Mouse (Mus musculus) gastrocnemius, adult 2 months (tissue): ENCODE measurements around the gene Lrrc8d. TPM values are rescaled to one million over a fixed set of nuclear protein-coding genes. Genes with fewer than 3 reads are reported as not detected.
A peak's percentile ranks its signal among the peaks of the same experiment; 100 is the strongest.

ENCODE experiments used
- DNase-seq: peaks from one replicate; pipeline ENCODE4 v3.0.0; 2022
- H3K27ac ChIP-seq: fragments of 200-600 bp; 2 replicates; pipeline ENCODE4 v1.8.1; 2022; ENCODE audit warnings: mild to moderate bottlenecking
- H3K4me3 ChIP-seq: fragments of 200-600 bp; 2 replicates; pipeline ENCODE4 v1.8.1; 2022; ENCODE audit warnings: mild to moderate bottlenecking, moderate library complexity
- CTCF ChIP-seq: fragments of 200-600 bp; IDR thresholded peaks from 2 replicates; pipeline ENCODE4 v1.8.1; 2022; ENCODE audit warnings: antibody characterized with exemption, mild to moderate bottlenecking, moderate library complexity
- intact Hi-C: fragments of 180-260 bp; cut with DNase I; formaldehyde crosslinking; loops from one replicate; pipeline ENCODE4 v1.15.1; 2025
- total RNA-seq, 2 experiments: library from RNA; stranded (reverse); gene quantifications; 2 replicates each; pipeline ENCODE4 v1.2.3; 2021

Lrrc8d gene
- total RNA-seq, 2 experiments from 2014 or later = 3.2 to 5.0 TPM

GRCm38 (mm10) chr5:105732433-105732891 lies 32.7 kb downstream of the Lrrc8d start:
- peak overlapping the region; percentile 87 for H3K4me3 ChIP-seq
- intact Hi-C loops = no loop called here
- peak overlapping the region; percentile 62 for H3K27ac ChIP-seq
- no peak for TF ChIP-seq CTCF
- peak; percentile 34 for DNase-seq

GRCm38 (mm10) chr5:105733226-105733625 lies 33.5 kb downstream of the Lrrc8d start:
- Histone ChIP-seq H3K27ac (peak overlapping the region; percentile 62; the same call in 1 of the 2 replicates), H3K4me3 (peak overlapping the region; percentile 87)
- DNase-seq = no peak
- intact Hi-C loops = no loop called here
- TF ChIP-seq CTCF = no peak

- no peak overlapping the region for H3K27ac ChIP-seq
- no peak for TF ChIP-seq CTCF
- intact Hi-C loops = no loop called here
- DNase-seq = no peak
- no peak overlapping the region for H3K4me3 ChIP-seq
These were observed 36.6 kb downstream of the Lrrc8d start for GRCm38 (mm10) chr5:105736365-105736764.

GRCm38 (mm10) chr5:105737145-105737544 lies 37.4 kb downstream of the Lrrc8d start:
- intact Hi-C loops = no loop called here

GRCm38 (mm10) chr5:105740437-105740836 lies 40.7 kb downstream of the Lrrc8d start:
- no peak for DNase-seq
- TF ChIP-seq CTCF = no peak
- intact Hi-C loops = no loop called here
- Histone ChIP-seq H3K27ac (no peak overlapping the region), H3K4me3 (no peak overlapping the region)

More at GRCm38 (mm10) chr5:105737145-105737544, 37.4 kb downstream of the Lrrc8d start:
- TF ChIP-seq CTCF = no peak
- no peak for DNase-seq
- Histone ChIP-seq H3K27ac (no peak overlapping the region), H3K4me3 (no peak overlapping the region)

- no peak for DNase-seq
- Histone ChIP-seq H3K4me3 (no peak overlapping the region), H3K27ac (no peak overlapping the region)
- TF ChIP-seq CTCF = no peak
- intact Hi-C loops = no loop called here
These were observed 42.9 kb downstream of the Lrrc8d start for GRCm38 (mm10) chr5:105742641-105743040.

DNA sequence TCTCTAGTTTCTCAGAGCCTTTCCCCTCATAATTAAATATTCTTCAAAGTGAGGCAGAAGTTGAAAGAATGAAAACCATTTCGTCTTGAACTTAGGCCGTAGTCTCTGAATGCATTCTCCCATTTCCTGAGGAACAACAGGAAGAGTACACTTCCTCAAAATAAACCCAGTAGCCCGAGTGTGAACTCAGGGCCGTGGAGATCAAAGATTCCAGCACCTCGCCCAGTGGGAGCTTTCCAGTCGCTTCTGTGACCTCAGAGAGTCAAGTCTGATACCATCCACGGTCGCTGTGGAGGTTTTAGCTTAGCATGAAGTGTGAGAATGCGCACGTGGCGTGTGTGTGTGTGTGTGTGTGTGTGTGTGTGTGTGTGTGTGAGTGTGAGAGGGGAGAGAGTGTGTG lies 45.6 kb downstream of the Lrrc8d start:
- Histone ChIP-seq H3K4me3 (0 out of 2 replicates have a peak overlapping the region, but pooled peaks have one; percentile 9), H3K27ac (peak overlapping the region; percentile 59)
- intact Hi-C loops = no loop called here
- no peak for TF ChIP-seq CTCF
- DNase-seq = no peak

- intact Hi-C loops = no loop called here
- no peak for DNase-seq
- H3K4me3 ChIP-seq = no peak overlapping the region
- H3K27ac ChIP-seq = no peak overlapping the region
- TF ChIP-seq CTCF = no peak
These were observed 46.2 kb downstream of the Lrrc8d start for GRCm38 (mm10) chr5:105745927-105746454.

- H3K27ac ChIP-seq = no peak overlapping the region
- intact Hi-C loops = no loop called here
- H3K4me3 ChIP-seq = no peak overlapping the region
- no peak for TF ChIP-seq CTCF
- DNase-seq = no peak
These were observed 55.0 kb downstream of the Lrrc8d start for GRCm38 (mm10) chr5:105754803-105755202.

GRCm38 (mm10) chr5:105755491-105755890 lies 55.7 kb downstream of the Lrrc8d start:
- no peak for TF ChIP-seq CTCF
- intact Hi-C loops = no loop called here
- Histone ChIP-seq H3K27ac (no peak overlapping the region), H3K4me3 (no peak overlapping the region)
- DNase-seq = no peak

- intact Hi-C loops = no loop called here
- TF ChIP-seq CTCF = no peak
- DNase-seq = no peak
These were observed 58.2 kb downstream of the Lrrc8d start for GRCm38 (mm10) chr5:105757978-105758377.

DNA sequence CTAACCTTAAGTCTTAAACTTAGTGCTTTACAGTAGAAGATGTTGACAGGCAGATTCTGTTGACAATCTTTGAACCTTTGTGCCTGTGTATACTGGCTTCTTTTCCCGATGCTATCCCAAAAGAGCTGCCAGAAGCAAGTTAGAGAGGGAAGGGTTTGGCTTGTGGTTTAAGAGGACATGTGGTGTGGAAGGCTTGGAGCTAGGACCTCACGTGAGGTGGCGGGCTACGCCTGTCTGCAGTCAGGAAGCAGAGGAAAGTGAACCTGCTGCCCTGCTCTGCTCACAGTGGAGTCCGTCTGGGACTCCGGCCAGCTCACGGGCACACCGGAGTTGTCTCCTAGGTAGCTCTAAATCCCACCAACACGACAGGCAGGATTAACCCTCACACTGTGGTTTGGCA lies 59.1 kb downstream of the Lrrc8d start:
- no peak for DNase-seq
- intact Hi-C loops = no loop called here
- Histone ChIP-seq H3K4me3 (no peak overlapping the region), H3K27ac (no peak overlapping the region)
- no peak for TF ChIP-seq CTCF

More at GRCm38 (mm10) chr5:105757978-105758377, 58.2 kb downstream of the Lrrc8d start:
- no peak overlapping the region for H3K4me3 ChIP-seq
- no peak overlapping the region for H3K27ac ChIP-seq

DNA sequence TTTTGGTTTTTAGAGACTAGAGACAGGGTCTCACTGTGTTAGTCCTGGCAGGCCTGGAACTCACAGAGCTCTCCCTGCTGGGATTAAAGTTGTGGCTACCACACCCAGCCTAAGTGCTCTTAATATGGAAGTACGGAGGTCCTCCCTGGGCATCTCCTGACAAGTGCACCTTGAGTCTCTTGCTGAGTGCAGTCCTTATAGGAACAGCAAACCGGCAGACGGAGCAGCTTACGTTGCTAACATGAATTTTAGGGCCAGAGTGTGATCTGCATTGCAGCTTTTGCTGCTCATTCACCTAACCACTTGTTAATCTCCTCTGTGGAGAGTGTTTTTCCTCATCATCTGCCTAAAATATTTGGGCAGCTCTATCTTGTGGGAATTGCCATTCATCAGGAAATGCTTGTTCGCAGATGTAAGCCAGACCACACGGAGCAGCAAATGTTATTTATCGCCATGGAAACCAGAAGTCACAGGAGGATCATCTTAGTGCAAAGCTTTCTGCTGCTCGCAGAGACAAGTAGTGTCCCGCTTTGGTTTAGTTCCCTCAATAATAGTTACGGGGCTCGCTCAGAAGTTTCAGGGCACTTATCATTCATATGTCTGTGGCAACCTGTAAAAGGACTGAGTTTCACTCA lies 62.2 kb downstream of the Lrrc8d start:
- Histone ChIP-seq H3K27ac (peak overlapping the region; percentile 65), H3K4me3 (peak overlapping the region; percentile 15; the same call in 1 of the 2 replicates)
- TF ChIP-seq CTCF = no peak
- DNase-seq = no peak
- intact Hi-C loops = no loop called here

- H3K27ac ChIP-seq = no peak overlapping the region
- no peak overlapping the region for H3K4me3 ChIP-seq
- intact Hi-C loops = no loop called here
- DNase-seq = no peak
- no peak for TF ChIP-seq CTCF
These were observed 64.6 kb downstream of the Lrrc8d start for GRCm38 (mm10) chr5:105764369-105764768.
